Mouse (Mus musculus) ES-E14 (cell line): ENCODE results near the gene Kdm6b.

Experiments used
- CHD2 ChIP-seq: IDR thresholded peaks from 2 replicates; pipeline ENCODE4 v1.6.1; 2014; ENCODE audit warnings: mild to moderate bottlenecking, low read depth, low read length, inconsistent platforms
- HCFC1 ChIP-seq: IDR thresholded peaks from 2 replicates; pipeline ENCODE4 v1.6.1; 2012; ENCODE audit warnings: low read length, inconsistent platforms, borderline replicate concordance; ENCODE audit not compliant: insufficient read depth
- ZC3H11A ChIP-seq: IDR thresholded peaks from 2 replicates; pipeline ENCODE4 v1.6.1; 2012; ENCODE audit warnings: low read depth, mild to moderate bottlenecking, inconsistent platforms, low read length, borderline replicate concordance
- ZNF384 ChIP-seq: IDR thresholded peaks from 2 replicates; pipeline ENCODE4 v1.6.1; 2012; ENCODE audit warnings: low read depth, low read length, inconsistent platforms

DNA sequence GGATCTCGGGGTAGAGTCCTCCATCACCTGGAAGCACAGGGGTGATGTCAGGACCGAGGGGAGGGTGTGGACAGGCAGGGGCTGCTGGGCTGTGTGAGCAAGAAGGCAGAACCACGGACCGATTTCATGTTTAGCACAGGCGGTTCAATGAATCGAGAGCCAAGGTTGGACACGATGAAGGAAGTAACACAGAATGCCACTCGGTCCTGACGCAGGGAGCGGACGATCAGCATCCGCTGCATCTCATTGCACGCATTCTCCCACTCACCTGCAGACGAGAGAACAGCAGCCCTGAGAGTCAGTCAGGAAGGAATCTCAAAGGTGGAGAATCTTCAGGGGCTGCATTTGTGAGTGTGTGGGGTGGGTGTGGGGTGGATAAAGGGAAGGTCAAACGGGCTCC, 17.2 kb upstream of the Kdm6b start:
- TF ChIP-seq ZC3H11A (no peak), CHD2 (no peak), ZNF384 (no peak), HCFC1 (no peak)
